Mouse (Mus musculus): Measurements from ENCODE around the gene Rfk. TPM values are rescaled to one million over a fixed set of nuclear protein-coding genes. Genes with fewer than 3 reads are reported as not detected.
A peak's percentile ranks its signal among the peaks of the same experiment; 100 is the strongest.

Rfk gene
- polyA plus RNA-seq, 1 experiment from 2014 or later, result 94.3 TPM

GRCm38 (mm10) chr19:17428561-17428914, 34.7 kb downstream of the Rfk start:
- no peak overlapping the region for H3K9ac ChIP-seq (replicated peaks; ENCODE audit: low read length)
- no peak for ATAC-seq (replicated peaks; ENCODE audit: insufficient number of reproducible peaks, low FRiP score, low TSS enrichment, low read depth)
- no peak overlapping the region for H3K4me2 ChIP-seq (ENCODE audit: low read depth, low read length)
- H3K27me3 ChIP-seq (ENCODE audit: control insufficient read depth, insufficient read depth, low read length), result no peaks in the 10 kb centered on the region
- H3K36me3 ChIP-seq (replicated peaks; ENCODE audit: control insufficient read depth, insufficient read depth, low read depth, low read length), result no peaks in the 10 kb centered on the region
- WGBS, result 86% methylated on average over 2 of the region's 2 CpGs
- no peak for DNase-seq (ENCODE audit: low spot score)
- H3K27ac ChIP-seq (replicated peaks; ENCODE audit: low read depth, low read length), result no peak overlapping the region
- no peaks in the 10 kb centered on the region for H3K9me3 ChIP-seq (replicated peaks; ENCODE audit: control insufficient read depth, low read length)
- H3K4me3 ChIP-seq (ENCODE audit: low read depth, low read length), result no peak overlapping the region
- no peaks in the 10 kb centered on the region for H3K4me1 ChIP-seq (ENCODE audit: control insufficient read depth, insufficient read depth, low read length)

- no peak for DNase-seq (ENCODE audit: low spot score)
- ATAC-seq (replicated peaks; ENCODE audit: insufficient number of reproducible peaks, low FRiP score, low TSS enrichment, low read depth), result no peak
These were observed 42.8 kb downstream of the Rfk start for GRCm38 (mm10) chr19:17436651-17437050.

GRCm38 (mm10) chr19:17439476-17440189, 45.8 kb downstream of the Rfk start:
- WGBS, result 65% methylated on average over 4 of the region's 4 CpGs
- DNase-seq (ENCODE audit: low spot score) (peak; percentile 51), ATAC-seq (replicated peaks; ENCODE audit: insufficient number of reproducible peaks, low FRiP score, low TSS enrichment, low read depth) (no peak)
- Histone ChIP-seq H3K9me3 (replicated peaks; ENCODE audit: control insufficient read depth, low read length) (no peaks in the 10 kb centered on the region), H3K36me3 (replicated peaks; ENCODE audit: control insufficient read depth, insufficient read depth, low read depth, low read length) (no peaks in the 10 kb centered on the region), H3K4me3 (ENCODE audit: low read depth, low read length) (no peak overlapping the region), H3K4me2 (ENCODE audit: low read depth, low read length) (no peak overlapping the region), H3K9ac (replicated peaks; ENCODE audit: low read length) (no peak overlapping the region), H3K27ac (replicated peaks; ENCODE audit: low read depth, low read length) (no peak overlapping the region), H3K4me1 (ENCODE audit: control insufficient read depth, insufficient read depth, low read length) (no peaks in the 10 kb centered on the region), H3K27me3 (ENCODE audit: control insufficient read depth, insufficient read depth, low read length) (no peaks in the 10 kb centered on the region)

More at GRCm38 (mm10) chr19:17436651-17437050, 42.8 kb downstream of the Rfk start:
- no peak overlapping the region for H3K4me3 ChIP-seq (ENCODE audit: low read depth, low read length)
- H3K27me3 ChIP-seq (ENCODE audit: control insufficient read depth, insufficient read depth, low read length), result no peaks in the 10 kb centered on the region
- no peaks in the 10 kb centered on the region for H3K9me3 ChIP-seq (replicated peaks; ENCODE audit: control insufficient read depth, low read length)
- H3K36me3 ChIP-seq (replicated peaks; ENCODE audit: control insufficient read depth, insufficient read depth, low read depth, low read length), result no peaks in the 10 kb centered on the region
- 87% methylated on average over 1 of the region's 1 CpGs for WGBS
- H3K9ac ChIP-seq (replicated peaks; ENCODE audit: low read length), result no peak overlapping the region
- no peaks in the 10 kb centered on the region for H3K4me1 ChIP-seq (ENCODE audit: control insufficient read depth, insufficient read depth, low read length)
- no peak overlapping the region for H3K27ac ChIP-seq (replicated peaks; ENCODE audit: low read depth, low read length)
- H3K4me2 ChIP-seq (ENCODE audit: low read depth, low read length), result no peak overlapping the region

- no peak overlapping the region for H3K27ac ChIP-seq (replicated peaks; ENCODE audit: low read depth, low read length)
- H3K4me1 ChIP-seq (ENCODE audit: control insufficient read depth, insufficient read depth, low read length), result no peaks in the 10 kb centered on the region
- no peak overlapping the region for H3K4me3 ChIP-seq (ENCODE audit: low read depth, low read length)
- ATAC-seq (replicated peaks; ENCODE audit: insufficient number of reproducible peaks, low FRiP score, low TSS enrichment, low read depth) (no peak), DNase-seq (ENCODE audit: low spot score) (no peak)
- no peak overlapping the region for H3K4me2 ChIP-seq (ENCODE audit: low read depth, low read length)
- 86% methylated on average over 7 of the region's 7 CpGs for WGBS
- H3K9ac ChIP-seq (replicated peaks; ENCODE audit: low read length), result no peak overlapping the region
- H3K27me3 ChIP-seq (ENCODE audit: control insufficient read depth, insufficient read depth, low read length), result no peaks in the 10 kb centered on the region
- H3K36me3 ChIP-seq (replicated peaks; ENCODE audit: control insufficient read depth, insufficient read depth, low read depth, low read length), result no peaks in the 10 kb centered on the region
- H3K9me3 ChIP-seq (replicated peaks; ENCODE audit: control insufficient read depth, low read length), result no peaks in the 10 kb centered on the region
These were observed 49.7 kb downstream of the Rfk start for GRCm38 (mm10) chr19:17443581-17443980.

Other genes with a start within 250 kb of the Rfk start
- 5.4 and 5.7 TPM in 2 replicates for gene Gcnt1, start 21.2 kb upstream of the Rfk start, polyA plus RNA-seq (2014; fragmentation: Nextera tagmentation; extraction: Ambion mirVana)